Mouse (Mus musculus): ENCODE results near the gene Tnnt1. TPM values are rescaled to one million over a fixed set of nuclear protein-coding genes. Genes with fewer than 3 reads are reported as not detected.
A peak's percentile ranks its signal among the peaks of the same experiment; 100 is the strongest.

Gene Tnnt1
- total RNA-seq, 2 experiments from 2014 or later = 5.9 to 9.4 TPM

DNA sequence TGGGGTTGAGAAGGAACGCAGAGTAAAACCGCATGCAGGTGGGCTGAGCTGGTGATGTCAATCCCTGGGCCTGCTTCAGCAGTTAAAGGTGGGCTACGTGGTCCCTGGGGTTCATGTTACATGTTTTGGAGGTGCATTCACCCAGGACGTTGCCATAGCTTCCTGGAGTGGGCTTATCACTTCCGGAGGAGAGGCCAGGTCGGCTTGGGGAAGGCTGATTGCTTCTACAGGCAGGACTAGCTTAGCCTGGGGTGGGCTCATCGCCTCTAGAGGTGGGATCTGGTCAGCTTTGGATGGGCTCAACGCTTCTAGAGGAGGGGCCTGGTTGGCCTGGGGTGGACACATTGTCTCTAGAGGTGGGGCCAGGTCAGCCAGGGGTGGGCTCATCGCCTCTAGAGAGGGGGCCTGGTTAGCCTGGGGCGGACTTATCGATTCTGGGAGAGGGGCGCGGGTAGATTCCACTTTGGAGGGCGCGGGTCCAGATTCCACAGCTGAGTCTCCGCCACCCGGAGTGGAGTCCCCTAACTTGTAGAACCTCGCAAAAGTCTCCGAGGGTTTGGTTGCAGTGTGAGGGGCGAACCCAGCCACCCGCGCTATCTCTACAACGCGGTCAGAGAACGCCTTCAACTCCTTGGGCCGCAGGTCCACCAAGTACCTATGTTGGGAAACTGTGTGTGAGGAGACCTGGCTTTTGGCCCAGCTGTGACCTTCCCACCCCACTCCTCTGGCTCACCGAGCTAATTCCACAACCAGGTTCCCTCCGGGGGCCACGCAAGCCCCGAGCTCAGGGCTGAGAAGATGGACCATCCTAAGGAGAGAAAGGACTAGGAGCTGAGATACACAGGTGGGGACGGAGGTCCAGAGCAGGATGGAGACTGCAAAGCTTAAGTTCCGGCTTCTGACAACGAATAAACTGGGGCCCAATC is 7.3 kb upstream of the Tnnt1 start:
- intact Hi-C loops (cut with DNase I) = loop anchor here (10.0 kb wide), 1 partner anchor 89 kb away; no protein-coding TSS in a partner anchor
- no peak for DNase-seq (ENCODE audit: low spot score in 2 of 2)

DNA sequence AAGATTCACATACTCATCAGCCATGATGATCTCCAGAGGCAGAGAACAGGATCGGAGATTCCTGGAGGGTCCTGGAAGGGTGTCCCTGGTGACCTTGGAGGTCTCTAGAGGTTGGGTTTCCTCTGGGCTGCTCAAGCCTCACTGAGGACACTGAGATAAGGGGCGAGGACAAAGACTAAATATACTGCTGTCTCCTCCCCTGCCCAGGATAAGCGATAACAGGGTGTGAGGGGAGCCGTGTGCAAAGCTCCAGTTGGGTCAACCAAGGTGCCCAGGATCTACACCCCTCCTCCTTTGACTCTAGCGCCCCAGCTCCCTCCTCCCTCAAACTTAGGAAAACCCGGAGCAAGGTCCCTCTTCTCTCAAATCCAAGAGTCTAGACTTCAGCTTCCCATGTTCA is 6.1 kb upstream of the Tnnt1 start:
- no peak for DNase-seq (ENCODE audit: low spot score in 2 of 2)
- intact Hi-C loops (cut with DNase I) = loop anchor here (10.0 kb wide), 1 partner anchor 87 kb away; no protein-coding TSS in a partner anchor

DNA sequence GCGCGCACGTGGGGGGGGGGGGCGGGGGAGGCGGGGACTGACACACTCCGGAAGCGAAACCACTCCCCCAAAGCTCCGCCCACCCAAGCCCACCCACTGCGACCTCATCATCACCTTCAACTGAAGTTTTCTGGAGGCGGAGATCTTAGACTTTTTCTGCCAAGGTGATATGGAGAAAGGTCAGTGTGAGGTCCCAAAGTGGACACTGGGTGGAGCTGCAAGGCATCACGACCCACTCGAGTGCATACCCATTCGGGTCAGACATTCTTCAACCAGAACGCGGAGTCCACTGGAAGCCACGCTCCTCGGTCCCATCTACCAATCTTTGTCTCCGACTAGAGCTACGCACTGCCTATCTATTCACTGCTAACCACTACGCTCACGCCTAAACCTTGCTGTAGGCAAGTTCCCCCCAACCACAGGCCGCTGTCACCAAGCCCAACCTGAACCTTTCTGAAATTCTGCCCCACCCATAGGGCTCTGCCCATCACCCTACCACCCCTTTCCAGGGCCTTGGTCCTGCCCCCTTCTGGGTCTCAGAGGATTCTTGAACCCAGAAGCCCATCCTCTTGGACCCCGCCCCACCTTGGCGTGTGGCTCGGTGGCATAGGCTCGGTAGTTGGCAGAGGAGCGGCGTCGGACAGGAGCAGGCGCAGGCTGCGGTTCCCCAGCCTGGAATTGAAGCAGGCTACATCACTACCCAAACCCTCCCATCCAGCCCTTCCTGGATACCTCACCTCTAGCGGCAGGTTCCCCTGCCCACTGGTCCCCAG is 5.2 kb upstream of the Tnnt1 start:
- DNase-seq (ENCODE audit: low spot score in 2 of 2) = no peak
- intact Hi-C loops (cut with DNase I) = loop anchor here (10.0 kb wide), 1 partner anchor 87 kb away; no protein-coding TSS in a partner anchor

DNA sequence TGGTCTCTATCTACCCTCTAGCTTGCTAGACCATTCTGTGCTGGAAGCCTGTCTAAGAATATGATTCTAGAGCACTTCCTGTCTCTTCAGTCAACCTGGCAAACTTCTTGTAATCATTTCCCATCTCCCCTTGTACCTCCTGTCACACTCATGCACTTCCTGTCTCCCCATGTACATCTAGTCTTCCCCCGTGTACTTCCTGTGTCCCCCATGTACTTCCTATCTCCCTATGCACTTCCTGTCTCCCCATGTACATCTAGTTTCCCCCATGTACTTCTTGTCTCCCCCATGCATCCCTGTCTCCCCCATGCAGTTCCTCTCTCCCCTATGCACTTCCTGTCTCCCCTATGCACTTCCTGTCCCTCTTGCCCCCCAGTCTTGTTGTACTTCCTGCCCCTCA is 2.3 kb upstream of the Tnnt1 start:
- no peak for DNase-seq (ENCODE audit: low spot score in 2 of 2)
- intact Hi-C loops (cut with DNase I) = no loop called here

DNA sequence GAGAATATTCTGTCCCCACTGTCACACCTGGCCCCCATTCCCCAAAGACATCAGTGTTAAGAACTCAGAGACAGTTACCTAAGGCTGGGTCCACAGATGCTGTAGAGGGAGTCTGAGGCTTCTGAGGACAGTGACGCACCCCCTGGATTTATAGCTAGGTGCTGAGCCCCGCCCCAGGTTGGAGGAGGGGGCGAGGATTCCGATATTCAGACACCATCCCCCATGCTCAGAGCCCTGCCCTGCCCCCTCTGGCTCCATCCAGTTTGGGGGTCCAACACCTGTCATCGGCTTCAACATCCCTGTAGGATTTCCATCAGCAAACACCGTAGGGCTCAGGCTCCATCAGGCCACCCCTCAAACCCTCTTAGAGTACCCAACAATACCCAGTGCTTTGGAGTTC is 329 bp downstream of the Tnnt1 start:
- intact Hi-C loops (cut with DNase I) = no loop called here
- DNase-seq (ENCODE audit: low spot score in 2 of 2) = no peak

DNA sequence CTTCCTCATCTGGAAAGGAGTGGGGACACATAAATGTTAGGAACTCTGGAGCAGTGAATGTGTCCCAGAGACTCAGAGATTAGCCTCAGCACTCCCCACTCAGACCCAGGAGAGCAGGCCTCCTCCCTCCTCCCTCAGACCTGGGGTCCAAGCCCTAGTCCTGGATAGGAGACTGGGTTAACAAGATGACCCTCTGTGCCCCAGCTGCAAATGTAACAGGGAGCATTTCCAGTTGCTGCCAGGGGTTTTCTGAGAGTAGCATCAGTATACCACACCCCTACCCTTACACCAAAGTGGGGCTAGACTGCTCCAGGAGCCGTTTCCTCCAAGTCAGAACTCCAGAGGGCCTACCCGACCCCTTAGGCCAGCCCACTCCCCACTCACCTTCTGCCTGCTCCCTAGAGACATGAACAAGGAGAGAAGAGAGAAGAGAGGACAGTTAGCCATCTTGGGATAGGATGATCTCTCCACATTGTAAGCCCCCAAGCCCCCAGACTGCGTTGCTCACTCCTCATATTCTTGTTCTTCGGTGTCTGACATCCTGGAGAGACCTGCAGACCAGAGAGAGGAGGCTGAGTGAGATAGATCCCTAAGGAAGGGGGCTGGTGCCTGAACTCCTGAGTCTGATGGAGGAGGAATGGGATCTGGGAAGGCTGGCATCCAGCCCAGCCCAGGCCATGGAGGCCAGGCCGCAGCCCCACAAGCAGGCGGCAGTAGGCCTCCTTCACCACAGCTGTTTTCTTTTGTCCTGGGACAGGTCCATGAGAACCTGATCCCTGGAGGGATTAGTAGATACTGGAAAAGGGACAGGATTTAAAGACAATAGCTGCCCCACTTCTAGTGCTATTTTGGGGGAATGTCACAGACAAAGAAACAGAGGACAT is 2.1 kb downstream of the Tnnt1 start:
- intact Hi-C loops (cut with DNase I) = no loop called here

DNA sequence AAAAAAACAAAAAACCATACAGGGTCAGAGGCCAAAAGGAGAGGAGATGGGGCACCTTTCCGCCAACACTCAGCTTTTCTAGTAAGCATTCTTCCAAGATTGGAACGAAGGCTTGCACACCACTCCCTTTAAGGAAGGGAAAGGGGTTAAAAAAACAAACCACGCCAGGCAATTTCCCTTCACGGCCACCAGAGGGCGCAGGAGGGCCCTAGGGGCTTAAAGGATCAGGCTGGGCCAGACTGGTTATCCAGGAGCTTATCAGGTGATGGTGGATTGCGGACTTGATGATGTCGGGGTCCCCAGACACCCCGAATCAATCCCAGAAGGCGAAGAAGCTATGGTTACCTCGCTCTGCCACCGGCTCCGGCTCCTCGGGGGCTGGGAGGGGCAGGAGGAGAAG is 2.9 kb downstream of the Tnnt1 start:
- intact Hi-C loops (cut with DNase I) = no loop called here
- no peak for DNase-seq (ENCODE audit: low spot score in 2 of 2)

More for the DNA sequence above, 2.1 kb downstream of the Tnnt1 start:
- DNase-seq (ENCODE audit: low spot score in 2 of 2) = no peak

- intact Hi-C loops (cut with DNase I) = no loop called here
- DNase-seq (ENCODE audit: low spot score in 2 of 2) = no peak
Measured at GRCm38 (mm10) chr7:4511489-4512224, 4.5 kb downstream of the Tnnt1 start.

DNA sequence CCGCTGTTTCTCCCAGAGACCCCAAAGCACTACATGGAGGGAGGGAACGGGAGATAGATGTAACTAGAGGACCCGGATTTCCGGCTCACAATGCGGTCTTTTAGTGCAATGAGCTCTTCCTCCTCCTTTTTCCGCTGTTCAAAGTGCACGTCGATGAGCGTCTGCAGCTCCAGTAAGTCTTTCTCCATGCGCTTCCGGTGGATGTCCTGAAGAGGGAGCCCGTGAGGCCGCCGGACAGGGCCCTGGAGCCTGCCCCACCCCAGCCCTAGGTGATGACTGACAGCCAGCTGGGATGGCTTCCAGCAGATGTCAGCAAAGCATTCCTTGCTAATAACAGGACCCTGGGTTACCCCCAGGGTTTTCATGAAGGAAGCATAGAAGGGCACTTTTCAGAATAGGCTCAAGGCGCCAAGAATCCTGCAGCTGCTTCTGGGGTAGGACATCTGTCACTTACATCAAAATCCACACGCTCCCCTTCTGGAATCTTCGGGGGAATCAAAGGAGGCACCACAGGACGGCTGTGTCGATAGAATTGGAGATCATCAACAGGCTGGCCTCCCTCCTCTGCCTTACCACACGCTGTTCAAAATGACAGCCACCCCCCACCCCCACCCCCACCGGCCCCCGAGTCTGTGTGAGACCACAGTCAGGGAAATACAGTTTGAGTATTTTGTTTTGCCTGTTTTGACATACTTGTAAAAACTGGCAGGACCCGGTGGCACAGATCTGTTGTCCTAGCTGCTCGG is 6.1 kb downstream of the Tnnt1 start:
- intact Hi-C loops (cut with DNase I) = no loop called here
- peak in 1 of 2 experiments; percentile 33 for DNase-seq (ENCODE audit: low spot score in 2 of 2)

- intact Hi-C loops (cut with DNase I) = no loop called here
- DNase-seq (ENCODE audit: low spot score in 2 of 2) = no peak
Measured at GRCm38 (mm10) chr7:4508739-4509116, 7.5 kb downstream of the Tnnt1 start.

GRCm38 (mm10) chr7:4508062-4508738 is 8.0 kb downstream of the Tnnt1 start:
- DNase-seq (ENCODE audit: low spot score in 2 of 2) = peak; percentile 38 to 42
- intact Hi-C loops (cut with DNase I) = no loop called here

GRCm38 (mm10) chr7:4507220-4507619 is 9.0 kb downstream of the Tnnt1 start:
- intact Hi-C loops (cut with DNase I) = no loop called here
- no peak for DNase-seq (ENCODE audit: low spot score in 2 of 2)

- DNase-seq (ENCODE audit: low spot score in 2 of 2) = no peak
- intact Hi-C loops (cut with DNase I) = no loop called here
Measured at GRCm38 (mm10) chr7:4504646-4505435, 11.3 kb downstream of the Tnnt1 start.

DNA sequence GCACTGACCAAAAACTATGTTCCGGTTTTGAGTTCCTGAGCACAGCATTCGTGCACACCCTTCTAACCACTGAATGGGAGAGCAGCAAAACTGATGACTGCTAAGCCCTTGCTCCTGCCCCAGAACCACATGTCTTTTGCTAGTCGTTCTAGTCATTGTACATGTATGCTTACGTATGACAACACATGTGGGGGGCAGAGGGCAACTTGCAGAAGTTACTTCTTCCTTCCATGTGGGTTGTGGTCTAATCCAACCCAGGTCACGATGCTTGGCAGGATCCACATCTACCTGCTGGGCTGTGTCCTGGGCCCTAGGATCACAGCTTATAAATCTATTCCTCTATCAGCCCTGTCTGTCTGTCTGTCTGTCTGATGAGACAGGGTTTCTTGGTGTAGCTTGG is 12.3 kb downstream of the Tnnt1 start:
- intact Hi-C loops (cut with DNase I) = no loop called here

GRCm38 (mm10) chr7:4503100-4503499 is 13.1 kb downstream of the Tnnt1 start:
- no peak for DNase-seq (ENCODE audit: low spot score in 2 of 2)
- intact Hi-C loops (cut with DNase I) = no loop called here

More for the DNA sequence above, 12.3 kb downstream of the Tnnt1 start:
- DNase-seq (ENCODE audit: low spot score in 2 of 2) = no peak

DNA sequence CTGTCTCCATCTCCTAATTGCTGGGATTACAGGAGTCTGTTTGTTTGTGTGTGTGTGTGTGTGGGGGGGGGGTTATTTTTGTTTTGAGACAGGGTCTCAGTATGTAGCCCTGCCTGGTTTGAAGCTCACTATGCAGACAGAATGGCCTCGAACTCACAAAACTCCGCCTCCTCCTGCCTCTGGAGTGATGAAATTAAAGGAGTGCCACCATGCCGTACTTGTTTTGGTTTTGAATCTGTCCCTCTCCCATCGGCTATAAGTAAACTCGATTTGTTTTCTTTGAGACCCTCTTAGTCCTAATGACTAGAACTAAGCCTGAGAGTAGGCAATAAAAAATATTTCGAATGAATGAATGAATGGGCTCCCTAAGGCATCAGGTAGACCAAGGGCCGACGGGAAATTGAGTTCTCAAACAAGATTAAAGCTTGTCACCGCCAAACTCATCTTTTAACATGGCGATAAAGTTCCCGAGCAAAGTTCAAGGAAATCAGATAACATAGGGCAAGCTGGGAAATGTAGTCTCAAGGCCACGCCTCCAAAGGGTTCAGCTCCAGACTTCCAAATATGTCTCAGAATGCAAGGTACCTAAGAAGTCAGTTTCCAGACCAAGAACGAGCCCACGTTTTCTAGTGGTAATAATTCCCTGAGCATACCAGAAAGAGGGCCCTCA is 13.6 kb downstream of the Tnnt1 start:
- DNase-seq (ENCODE audit: low spot score in 2 of 2) = peak; percentile 24 to 53
- intact Hi-C loops (cut with DNase I) = no loop called here

Data from left cerebral cortex, postnatal 36 days (tissue).